Mouse (Mus musculus): Measurements from ENCODE around the gene Olfr418.
"Not testable (repeated sequence)": the region's sequence is repeated elsewhere in the genome, so short reads cannot be mapped to it uniquely, and the experiment has no call there.

The Olfr418 gene

GRCm38 (mm10) chr1:173265701-173266100 is at the start of gene Olfr418:
TSS of gene Olfr418 (plus strand) at chr1:173266001.
- no peak for DNase-seq (ENCODE audit: low read depth)

- DNase-seq (ENCODE audit: low read depth) = no peak
Measured at GRCm38 (mm10) chr1:173216481-173216880, 49.3 kb upstream of the Olfr418 start.

- DNase-seq (ENCODE audit: low read depth) = no peak
Measured at GRCm38 (mm10) chr1:173227081-173227480, 38.7 kb upstream of the Olfr418 start, which contains the start of gene Fcer1a. TSS of gene Fcer1a (minus strand) at chr1:173227214.

- DNase-seq (ENCODE audit: low read depth) = not testable (repeated sequence)
Measured at GRCm38 (mm10) chr1:173237004-173237403, 28.8 kb upstream of the Olfr418 start.

GRCm38 (mm10) chr1:173249888-173250287 is 15.9 kb upstream of the Olfr418 start:
- DNase-seq (ENCODE audit: low read depth) = no peak

GRCm38 (mm10) chr1:173277677-173278076 is 11.9 kb downstream of the Olfr418 start, which contains the start of gene Mptx2:
TSS of gene Mptx2 (minus strand) at chr1:173277777.
- DNase-seq (ENCODE audit: low read depth) = no peak

GRCm38 (mm10) chr1:173302795-173303194 is 37.0 kb downstream of the Olfr418 start:
- DNase-seq (ENCODE audit: low read depth) = not testable (repeated sequence)

- not testable (repeated sequence) for DNase-seq (ENCODE audit: low read depth)
Measured at GRCm38 (mm10) chr1:173313535-173314050, 47.8 kb downstream of the Olfr418 start.

- no peak for DNase-seq (ENCODE audit: low read depth)
Measured at GRCm38 (mm10) chr1:173315725-173316124, 49.9 kb downstream of the Olfr418 start.

GRCm38 (mm10) chr1:173317925-173318477 is 52.2 kb downstream of the Olfr418 start:
- no peak for DNase-seq (ENCODE audit: low read depth)

GRCm38 (mm10) chr1:173321593-173322248 is 55.9 kb downstream of the Olfr418 start:
- DNase-seq (ENCODE audit: low read depth) = no peak

- no peak for DNase-seq (ENCODE audit: low read depth)
Measured at GRCm38 (mm10) chr1:173322249-173322627, 56.4 kb downstream of the Olfr418 start.
